Mouse (Mus musculus): ENCODE measurements around the gene Fam50b.

The Fam50b gene

DNA sequence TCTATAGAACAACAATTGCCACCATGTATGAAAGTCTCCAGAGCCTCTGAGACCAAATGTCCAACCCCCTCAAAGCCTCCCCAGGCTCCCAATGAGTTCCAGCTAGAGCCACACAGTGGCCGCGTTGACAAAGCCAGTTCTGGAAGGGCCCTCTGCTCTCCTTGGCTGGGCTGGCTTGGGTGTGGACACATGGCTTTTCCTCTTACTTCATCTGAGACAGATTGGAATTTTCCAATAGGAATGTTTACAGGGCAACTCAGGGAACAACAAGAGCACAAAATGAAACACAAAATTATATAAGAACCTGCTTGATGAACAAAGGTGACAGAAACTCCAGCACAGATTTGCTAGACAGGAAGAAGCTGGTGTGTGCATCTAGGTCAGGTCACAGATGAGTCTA, 59.8 kb downstream of the Fam50b start:
- DNase-seq (ENCODE audit: low spot score): peak; percentile 22
